Comparison of ENCODE assay signal across 15 mouse cellular contexts in genomic region chr1:24883638-24884037, GRCm38 (mm10).
"Had no signal": no experiment of that assay in that cellular context is flagged by ENCODE, and none has a peak within 500 bp of the region (broad histone marks: within the 10 kb centered on the region; RNA-seq: fewer than 3 reads in every experiment).

No protein-coding gene starts in this region.

- H3K4me1 ChIP-seq: limb, embryonic 13.5 days; midbrain, embryonic 10.5 days; neural tube, embryonic 15.5 days had no signal

- H3K9me3 ChIP-seq: limb, embryonic 13.5 days; midbrain, embryonic 10.5 days; neural tube, embryonic 15.5 days had no signal

- DNase-seq: kidney, postnatal 4 days; left cerebral cortex, postnatal 4 days; lung, adult 2 months; lung, postnatal 36 days; midbrain, embryonic 14.5 days; thymus, adult 18-20 months; thymus, postnatal 14 days had no signal

- H3K4me3 ChIP-seq: layer of hippocampus, adult 2 months; limb, embryonic 13.5 days; midbrain, embryonic 10.5 days; myocyte; neural tube, embryonic 15.5 days had no signal

- H3K9ac ChIP-seq: limb, embryonic 13.5 days; liver, embryonic 14.5 days; neural tube, embryonic 15.5 days had no signal

- H3K27me3 ChIP-seq: limb, embryonic 13.5 days; neural tube, embryonic 15.5 days had no signal

- H3K27ac ChIP-seq: kidney, postnatal 0 days; layer of hippocampus, adult 2 months; limb, embryonic 13.5 days; liver, embryonic 14.5 days; midbrain, embryonic 10.5 days; neural tube, embryonic 15.5 days had no signal

- ATAC-seq: lung, postnatal 0 days had no signal

- H3K4me2 ChIP-seq: limb, embryonic 13.5 days; neural tube, embryonic 15.5 days had no signal

- H3K36me3 ChIP-seq: limb, embryonic 13.5 days; midbrain, embryonic 10.5 days; neural tube, embryonic 15.5 days had no signal
